Comparison of ENCODE assay signal across 29 mouse cellular contexts in genomic region chr9:13673304-13673703, GRCm38 (mm10).
DNase-seq lines count a peak whose midpoint lies in the region; ATAC-seq and TF ChIP-seq lines count a peak whose summit lies in the region.
"Had no signal": no experiment of that assay in that cellular context is flagged by ENCODE, and none has a peak within 500 bp of the region (broad histone marks: within the 10 kb centered on the region; RNA-seq: fewer than 3 reads in every experiment).

No protein-coding gene starts in this region.

- DNase-seq in embryonic facial prominence, embryonic 10.5 days (ENCODE audit: low spot score), result no peak
- DNase-seq in layer of hippocampus, adult 2 months (ENCODE audit: low spot score in 2 of 2), result no peak
- no peak for DNase-seq in layer of hippocampus, postnatal 10 days (ENCODE audit: low spot score in 2 of 2)
- peak; percentile 54 for DNase-seq in 416B (ENCODE audit: low read depth)
- DNase-seq in cerebellum, adult 11 months, result no peak
- DNase-seq in heart, adult 8-10 months (ENCODE audit: low spot score), result no peak
- DNase-seq: adrenal gland, adult 2 months; adrenal gland, postnatal 14 days; B cell, adult 2 months; cerebellum, adult 11-12 months; cerebellum, adult 8-10 months; cerebellum, postnatal 10 days; cerebellum, postnatal 36 days; gastrocnemius, postnatal 36 days; heart, adult 11 months; heart, postnatal 14 days; heart, postnatal 4 days had no signal

- no peak overlapping the region for H3K9ac ChIP-seq in embryonic facial prominence, embryonic 12.5 days
- H3K9ac ChIP-seq: embryonic facial prominence, embryonic 13.5 days; forebrain, embryonic 12.5 days; forebrain, embryonic 15.5 days; heart, embryonic 13.5 days; hindbrain, embryonic 14.5 days had no signal

- no peak for TF ChIP-seq CTCF in layer of hippocampus, adult 2 months (conservative IDR thresholded peaks at IDR 0.05)

- no peaks in the 10 kb centered on the region for H3K4me1 ChIP-seq in embryonic facial prominence, embryonic 12.5 days
- H3K4me1 ChIP-seq in embryonic facial prominence, embryonic 10.5 days, result no peaks in the 10 kb centered on the region
- H3K4me1 ChIP-seq: forebrain, embryonic 12.5 days had no signal

- peak; percentile 15; the same call in 1 of the 2 replicates for ATAC-seq in embryonic facial prominence, embryonic 12.5 days (ENCODE audit: insufficient number of reproducible peaks, insufficient read depth, low FRiP score, low TSS enrichment)
- peak; percentile 28 for ATAC-seq in granulocyte monocyte progenitor cell, adult 5-6 weeks (replicated peaks; ENCODE audit: poor library complexity, severe bottlenecking)
- ATAC-seq: forebrain, embryonic 15.5 days; hindbrain, postnatal 0 days; inflammation-experienced regulatory T-cells, adult 6 months had no signal

- no peaks in the 10 kb centered on the region for H3K9me3 ChIP-seq in embryonic facial prominence, embryonic 12.5 days
- H3K9me3 ChIP-seq in embryonic facial prominence, embryonic 10.5 days, result no peaks in the 10 kb centered on the region
- H3K9me3 ChIP-seq: embryonic facial prominence, embryonic 13.5 days; forebrain, embryonic 12.5 days; forebrain, embryonic 15.5 days; G1E; heart, embryonic 13.5 days had no signal

- H3K27me3 ChIP-seq in embryonic facial prominence, embryonic 12.5 days, result no peaks in the 10 kb centered on the region
- no peaks in the 10 kb centered on the region for H3K27me3 ChIP-seq in embryonic facial prominence, embryonic 10.5 days (replicated peaks; ENCODE audit: low read depth, poor library complexity, severe bottlenecking)
- H3K27me3 ChIP-seq: CH12.LX; embryonic facial prominence, embryonic 13.5 days; forebrain, embryonic 12.5 days; forebrain, embryonic 15.5 days; heart, embryonic 13.5 days had no signal

- H3K36me3 ChIP-seq in embryonic facial prominence, embryonic 12.5 days, result no peaks in the 10 kb centered on the region
- no peaks in the 10 kb centered on the region for H3K36me3 ChIP-seq in embryonic facial prominence, embryonic 10.5 days (replicated peaks)
- H3K36me3 ChIP-seq: embryonic facial prominence, embryonic 13.5 days; forebrain, embryonic 12.5 days; forebrain, embryonic 15.5 days; G1E; heart, embryonic 13.5 days had no signal

- no peak overlapping the region for H3K4me3 ChIP-seq in embryonic facial prominence, embryonic 12.5 days
- no peak overlapping the region for H3K4me3 ChIP-seq in embryonic facial prominence, embryonic 10.5 days
- no peak overlapping the region for H3K4me3 ChIP-seq in layer of hippocampus, adult 2 months
- H3K4me3 ChIP-seq: embryonic facial prominence, embryonic 13.5 days; erythroblast, embryonic 14.5 days; forebrain, embryonic 12.5 days; forebrain, embryonic 15.5 days; heart, embryonic 13.5 days had no signal

- no peak overlapping the region for H3K27ac ChIP-seq in embryonic facial prominence, embryonic 12.5 days
- H3K27ac ChIP-seq in embryonic facial prominence, embryonic 10.5 days (replicated peaks), result no peak overlapping the region
- 0 out of 2 replicates have a peak overlapping the region, but pooled peaks have one; percentile 18 for H3K27ac ChIP-seq in layer of hippocampus, adult 2 months
- H3K27ac ChIP-seq: forebrain, embryonic 12.5 days; forebrain, embryonic 15.5 days; heart, embryonic 13.5 days; hindbrain, embryonic 14.5 days; hindbrain, postnatal 0 days had no signal

- no peak overlapping the region for H3K4me2 ChIP-seq in embryonic facial prominence, embryonic 12.5 days (replicated peaks)
- H3K4me2 ChIP-seq: embryonic facial prominence, embryonic 13.5 days; forebrain, embryonic 12.5 days; forebrain, embryonic 15.5 days; heart, embryonic 13.5 days; hindbrain, embryonic 14.5 days had no signal

- WGBS in embryonic facial prominence, embryonic 12.5 days, result 75% methylated on average over 2 of the region's 2 CpGs
- WGBS in embryonic facial prominence, embryonic 10.5 days, result 91% methylated on average over 2 of the region's 2 CpGs
